Mouse (Mus musculus) C2C12 (cell line): ENCODE results near the gene Ggnbp2. TPM values are rescaled to one million over a fixed set of nuclear protein-coding genes. Genes with fewer than 3 reads are reported as not detected.

ENCODE experiments used
- H3K27me3 ChIP-seq: one replicate; pipeline ENCODE4 v1.6.1; 2011; ENCODE audit not compliant: control insufficient read depth, insufficient read depth, insufficient read length
- H3K36me3 ChIP-seq: one replicate; pipeline ENCODE4 v1.6.1; 2011; ENCODE audit not compliant: control insufficient read depth, insufficient read depth
- H3K4me3 ChIP-seq: one replicate; pipeline ENCODE4 v1.5.1; 2011; ENCODE audit warnings: mild to moderate bottlenecking, control low read depth; ENCODE audit not compliant: poor library complexity, insufficient read depth, severe bottlenecking
- H3K79me2 ChIP-seq: one replicate; pipeline ENCODE4 v1.6.1; 2011; ENCODE audit not compliant: control insufficient read depth, insufficient read depth
- H3K79me3 ChIP-seq: one replicate; pipeline ENCODE4 v1.6.1; 2011; ENCODE audit warnings: low read depth, control low read depth
- H3ac ChIP-seq: one replicate; pipeline ENCODE3; 2011; ENCODE audit warnings: low read depth; ENCODE audit not compliant: control insufficient read depth, insufficient read length
- CEBPB ChIP-seq: IDR thresholded peaks from one replicate; pipeline ENCODE4 v1.6.1; 2011; ENCODE audit warnings: low read depth, mild to moderate bottlenecking, control low read depth, moderate library complexity
- CTCF ChIP-seq: IDR thresholded peaks from one replicate; pipeline ENCODE4 v1.5.1; 2011; ENCODE audit not compliant: control insufficient read depth, insufficient read depth, insufficient read length
- FOSL1 ChIP-seq: IDR thresholded peaks from one replicate; pipeline ENCODE4 v1.8.0; 2011; ENCODE audit warnings: mild to moderate bottlenecking, low read length; ENCODE audit not compliant: poor library complexity, insufficient read depth, severe bottlenecking
- MAX ChIP-seq: IDR thresholded peaks from one replicate; pipeline ENCODE4 v1.6.1; 2011; ENCODE audit warnings: mild to moderate bottlenecking, control low read depth
- MYOD1 ChIP-seq: IDR thresholded peaks from one replicate; pipeline ENCODE4 v1.6.1; 2011; ENCODE audit warnings: low read depth; ENCODE audit not compliant: control insufficient read depth, insufficient read length
- MYOG ChIP-seq: IDR thresholded peaks from one replicate; pipeline ENCODE4 v1.6.1; 2011; ENCODE audit not compliant: control insufficient read depth, insufficient read length; ENCODE audit errors: extremely low read depth
- USF1 ChIP-seq: IDR thresholded peaks from one replicate; pipeline ENCODE4 v1.6.1; 2011; ENCODE audit warnings: low read depth, mild to moderate bottlenecking, control low read depth, moderate library complexity
- polyA plus RNA-seq: library from polyadenylated mRNA; unstranded; fragments of >200 nt; fragmentation: generic; extraction: Trizol; gene quantifications from one replicate; pipeline ENCODE4 v1.2.1, GENCODE M21; 2012; ENCODE audit warnings: missing spikeins

Gene Ggnbp2
- polyA plus RNA-seq, 1 experiment: 21.1 TPM

GRCm38 (mm10) chr11:84893113-84893512 is 22.5 kb upstream of the Ggnbp2 start:
- Histone ChIP-seq H3K36me3 (peaks cover 87% of the 10 kb centered on the region), H3K79me2 (no peaks in the 10 kb centered on the region), H3K4me3 (no peak overlapping the region), H3ac (no peak overlapping the region), H3K27me3 (no peaks in the 10 kb centered on the region), H3K79me3 (no peaks in the 10 kb centered on the region)
- TF ChIP-seq FOSL1 (no peak), MAX (no peak), MYOG (no peak), USF1 (no peak), CEBPB (no peak), CTCF (no peak), MYOD1 (no peak)

GRCm38 (mm10) chr11:84891705-84892104 is 21.1 kb upstream of the Ggnbp2 start:
- no peaks in the 10 kb centered on the region for H3K79me3 ChIP-seq

GRCm38 (mm10) chr11:84889492-84889891 is 18.9 kb upstream of the Ggnbp2 start:
- no peaks in the 10 kb centered on the region for H3K79me3 ChIP-seq
- H3ac ChIP-seq: no peak overlapping the region
- no peak overlapping the region for H3K4me3 ChIP-seq
- peaks cover 86% of the 10 kb centered on the region for H3K36me3 ChIP-seq
- H3K79me2 ChIP-seq: no peaks in the 10 kb centered on the region
- TF ChIP-seq CTCF (no peak), FOSL1 (no peak), MAX (no peak), MYOG (no peak)
- no peaks in the 10 kb centered on the region for H3K27me3 ChIP-seq

More at GRCm38 (mm10) chr11:84891705-84892104, 21.1 kb upstream of the Ggnbp2 start:
- no peak overlapping the region for H3ac ChIP-seq
- H3K79me2 ChIP-seq: no peaks in the 10 kb centered on the region
- no peak for TF ChIP-seq CTCF
- no peak for TF ChIP-seq CEBPB
- no peak for TF ChIP-seq FOSL1
- no peak for TF ChIP-seq MAX
- no peak for TF ChIP-seq MYOD1
- no peak for TF ChIP-seq USF1
- TF ChIP-seq MYOG: no peak
- peaks cover 83% of the 10 kb centered on the region for H3K36me3 ChIP-seq
- no peaks in the 10 kb centered on the region for H3K27me3 ChIP-seq
- H3K4me3 ChIP-seq: no peak overlapping the region

GRCm38 (mm10) chr11:84888025-84888424 is 17.4 kb upstream of the Ggnbp2 start:
- H3ac ChIP-seq: no peak overlapping the region
- H3K27me3 ChIP-seq: no peaks in the 10 kb centered on the region
- peaks cover 90% of the 10 kb centered on the region for H3K36me3 ChIP-seq
- H3K79me2 ChIP-seq: peaks cover under 1% of the 10 kb centered on the region
- H3K79me3 ChIP-seq: no peaks in the 10 kb centered on the region
- H3K4me3 ChIP-seq: no peak overlapping the region
- TF ChIP-seq MYOG (no peak), MAX (no peak), CEBPB (no peak), MYOD1 (no peak), USF1 (no peak), FOSL1 (no peak), CTCF (no peak)

GRCm38 (mm10) chr11:84886767-84887511 is 16.3 kb upstream of the Ggnbp2 start:
- Histone ChIP-seq H3K79me2 (peaks cover 11% of the 10 kb centered on the region), H3K79me3 (peaks cover 4% of the 10 kb centered on the region), H3ac (no peak overlapping the region), H3K27me3 (no peaks in the 10 kb centered on the region), H3K4me3 (no peak overlapping the region), H3K36me3 (peaks cover 90% of the 10 kb centered on the region)
- TF ChIP-seq MYOD1 (no peak), MYOG (no peak), CEBPB (no peak), FOSL1 (no peak), MAX (no peak), USF1 (no peak), CTCF (no peak)
